Mouse (Mus musculus): ENCODE data around the gene Gga3. TPM values are rescaled to one million over a fixed set of nuclear protein-coding genes. Genes with fewer than 3 reads are reported as not detected.
A peak's percentile ranks its signal among the peaks of the same experiment; 100 is the strongest.

Gga3 gene
- polyA plus RNA-seq, 1 experiment from 2014 or later: 35.1 TPM

DNA sequence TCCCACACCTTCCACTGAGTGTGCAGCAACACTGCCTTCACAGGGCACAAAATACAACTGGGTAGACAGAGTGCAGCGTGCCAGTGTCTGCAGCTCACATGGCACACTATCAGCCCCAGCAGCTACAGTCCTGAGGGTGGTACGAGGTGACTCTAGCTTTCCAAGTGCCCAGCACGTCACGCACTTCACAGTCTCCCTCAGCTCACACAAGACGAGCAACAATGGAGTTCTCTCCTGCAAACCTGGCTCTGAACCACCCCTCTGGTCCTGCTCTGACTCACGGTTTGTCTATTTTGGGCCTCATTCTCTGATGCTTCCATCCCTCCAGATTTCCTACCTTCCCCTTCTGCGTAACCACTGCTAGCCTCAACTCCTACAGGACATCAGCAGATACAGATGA is 4.1 kb downstream of the Gga3 start:
- Histone ChIP-seq H3K36me3 (peaks cover 71% of the 10 kb centered on the region), H3K4me1 (replicated peaks) (peaks cover 27% of the 10 kb centered on the region), H3K27me3 (ENCODE audit: insufficient read depth, poor library complexity, severe bottlenecking) (no peaks in the 10 kb centered on the region), H3K9me3 (no peaks in the 10 kb centered on the region), H3K4me3 (no peak overlapping the region), H3K27ac (no peak overlapping the region)
- DNase-seq (ENCODE audit: low spot score): no peak
- WGBS: 94% methylated on average over 7 of the region's 7 CpGs

- peaks cover 85% of the 10 kb centered on the region for H3K36me3 ChIP-seq
- no peaks in the 10 kb centered on the region for H3K27me3 ChIP-seq (ENCODE audit: insufficient read depth, poor library complexity, severe bottlenecking)
- peaks cover 18% of the 10 kb centered on the region for H3K4me1 ChIP-seq (replicated peaks)
- no peak for DNase-seq (ENCODE audit: low spot score)
- WGBS: 96% methylated on average over 4 of the region's 4 CpGs
- no peak overlapping the region for H3K27ac ChIP-seq
- H3K4me3 ChIP-seq: no peak overlapping the region
- no peaks in the 10 kb centered on the region for H3K9me3 ChIP-seq
These were observed 5.5 kb downstream of the Gga3 start for GRCm38 (mm10) chr11:115598309-115598708.

DNA sequence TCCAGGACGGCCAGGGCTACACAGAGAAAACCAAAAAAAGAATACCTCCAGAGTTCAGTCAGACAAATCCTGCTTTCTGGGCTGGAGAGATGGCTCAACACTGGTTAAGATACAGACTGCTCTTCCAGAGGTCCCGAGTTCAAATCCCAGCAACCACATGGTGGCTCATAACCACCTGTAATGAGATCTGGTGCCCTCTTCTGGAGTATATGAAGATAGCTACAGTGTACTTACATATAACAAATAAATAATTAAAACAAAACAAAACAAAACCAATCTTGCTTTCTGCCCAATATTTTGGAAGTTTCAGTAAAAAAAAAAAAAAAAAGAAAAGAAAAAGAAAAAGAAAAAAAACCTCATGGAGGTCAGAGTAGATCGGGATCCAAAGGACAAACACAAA is 8.6 kb downstream of the Gga3 start:
- H3K4me1 ChIP-seq (replicated peaks): no peaks in the 10 kb centered on the region
- no peaks in the 10 kb centered on the region for H3K27me3 ChIP-seq (ENCODE audit: insufficient read depth, poor library complexity, severe bottlenecking)
- whole genome bisulfite sequencing: 96% methylated on average over 3 of the region's 3 CpGs
- H3K4me3 ChIP-seq: no peak overlapping the region
- H3K36me3 ChIP-seq: peaks cover 96% of the 10 kb centered on the region
- DNase-seq (ENCODE audit: low spot score): no peak
- H3K27ac ChIP-seq: no peak overlapping the region
- no peaks in the 10 kb centered on the region for H3K9me3 ChIP-seq

DNA sequence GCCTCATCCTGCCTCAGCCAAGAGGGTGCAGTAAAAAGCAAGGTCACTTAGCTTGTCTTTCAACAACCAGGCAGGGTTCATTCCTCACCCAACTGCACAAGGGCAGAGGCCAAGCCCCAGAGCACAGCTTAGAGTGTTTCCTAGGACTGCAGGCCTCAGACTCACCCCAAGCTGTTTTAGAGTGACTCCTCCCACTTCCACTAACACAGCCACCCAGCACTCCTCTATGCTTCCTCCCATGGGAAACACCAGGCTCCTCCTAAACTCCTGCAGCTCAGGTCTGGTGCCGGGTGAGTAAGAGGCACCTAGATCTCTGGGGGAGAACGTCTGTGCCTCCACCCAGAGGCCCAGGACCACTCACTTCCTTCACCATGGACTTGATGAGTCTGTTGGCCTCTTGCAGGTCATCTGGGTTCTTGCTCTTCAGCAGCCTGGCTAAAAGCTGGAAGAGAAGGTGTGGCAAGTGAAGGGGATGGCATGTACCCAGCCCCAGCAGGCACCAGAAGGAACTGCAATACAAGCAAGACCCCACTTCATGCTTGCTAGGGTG is 13.2 kb downstream of the Gga3 start:
- Histone ChIP-seq H3K27me3 (ENCODE audit: insufficient read depth, poor library complexity, severe bottlenecking) (no peaks in the 10 kb centered on the region), H3K4me1 (replicated peaks) (no peaks in the 10 kb centered on the region; the same call in 1 of the 2 replicates), H3K4me3 (no peak overlapping the region), H3K27ac (no peak overlapping the region), H3K36me3 (peaks cover 97% of the 10 kb centered on the region), H3K9me3 (no peaks in the 10 kb centered on the region)
- WGBS: 86% methylated on average over 2 of the region's 2 CpGs
- DNase-seq (ENCODE audit: low spot score): no peak

GRCm38 (mm10) chr11:115587984-115588383 is 15.9 kb downstream of the Gga3 start:
- H3K27ac ChIP-seq: no peak overlapping the region
- H3K27me3 ChIP-seq (ENCODE audit: insufficient read depth, poor library complexity, severe bottlenecking): no peaks in the 10 kb centered on the region
- no peaks in the 10 kb centered on the region for H3K9me3 ChIP-seq
- H3K4me3 ChIP-seq: no peak overlapping the region
- no peaks in the 10 kb centered on the region; the same call in 1 of the 2 replicates for H3K4me1 ChIP-seq (replicated peaks)
- WGBS: 80% methylated on average over 9 of the region's 9 CpGs
- H3K36me3 ChIP-seq: peaks cover 97% of the 10 kb centered on the region
- no peak for DNase-seq (ENCODE audit: low spot score)

GRCm38 (mm10) chr11:115586403-115586802 is 17.4 kb downstream of the Gga3 start:
- 92% methylated on average over 9 of the region's 9 CpGs for WGBS
- Histone ChIP-seq H3K27ac (no peak overlapping the region), H3K9me3 (no peaks in the 10 kb centered on the region), H3K36me3 (peaks cover 97% of the 10 kb centered on the region), H3K4me3 (no peak overlapping the region), H3K4me1 (replicated peaks) (no peaks in the 10 kb centered on the region; the same call in 1 of the 2 replicates), H3K27me3 (ENCODE audit: insufficient read depth, poor library complexity, severe bottlenecking) (no peaks in the 10 kb centered on the region)
- DNase-seq (ENCODE audit: low spot score): no peak

GRCm38 (mm10) chr11:115585573-115586100 is 18.2 kb downstream of the Gga3 start:
- H3K4me3 ChIP-seq: no peak overlapping the region
- no peak overlapping the region for H3K27ac ChIP-seq
- H3K36me3 ChIP-seq: peaks cover 97% of the 10 kb centered on the region
- no peaks in the 10 kb centered on the region for H3K27me3 ChIP-seq (ENCODE audit: insufficient read depth, poor library complexity, severe bottlenecking)
- no peak for DNase-seq (ENCODE audit: low spot score)
- 89% methylated on average over 7 of the region's 7 CpGs for WGBS
- H3K4me1 ChIP-seq (replicated peaks): no peaks in the 10 kb centered on the region; the same call in 1 of the 2 replicates
- H3K9me3 ChIP-seq: no peaks in the 10 kb centered on the region

GRCm38 (mm10) chr11:115584376-115585073 is 19.3 kb downstream of the Gga3 start:
- H3K27me3 ChIP-seq (ENCODE audit: insufficient read depth, poor library complexity, severe bottlenecking): no peaks in the 10 kb centered on the region
- WGBS: 90% methylated on average over 10 of the region's 10 CpGs
- no peaks in the 10 kb centered on the region for H3K9me3 ChIP-seq
- H3K4me1 ChIP-seq (replicated peaks): no peaks in the 10 kb centered on the region; the same call in 1 of the 2 replicates
- DNase-seq (ENCODE audit: low spot score): no peak
- no peak overlapping the region for H3K4me3 ChIP-seq
- no peak overlapping the region for H3K27ac ChIP-seq
- peaks cover 97% of the 10 kb centered on the region for H3K36me3 ChIP-seq

GRCm38 (mm10) chr11:115582913-115583606 is 20.8 kb downstream of the Gga3 start:
- Histone ChIP-seq H3K4me3 (no peak overlapping the region), H3K9me3 (no peaks in the 10 kb centered on the region), H3K27me3 (ENCODE audit: insufficient read depth, poor library complexity, severe bottlenecking) (no peaks in the 10 kb centered on the region), H3K36me3 (peaks cover 100% of the 10 kb centered on the region), H3K27ac (no peak overlapping the region), H3K4me1 (replicated peaks) (no peaks in the 10 kb centered on the region)
- 86% methylated on average over 10 of the region's 10 CpGs for WGBS
- no peak for DNase-seq (ENCODE audit: low spot score)

GRCm38 (mm10) chr11:115579080-115579479 is 24.8 kb downstream of the Gga3 start:
- Histone ChIP-seq H3K4me3 (no peak overlapping the region), H3K36me3 (peaks cover 83% of the 10 kb centered on the region)
- no peak for DNase-seq (ENCODE audit: low spot score)

DNA sequence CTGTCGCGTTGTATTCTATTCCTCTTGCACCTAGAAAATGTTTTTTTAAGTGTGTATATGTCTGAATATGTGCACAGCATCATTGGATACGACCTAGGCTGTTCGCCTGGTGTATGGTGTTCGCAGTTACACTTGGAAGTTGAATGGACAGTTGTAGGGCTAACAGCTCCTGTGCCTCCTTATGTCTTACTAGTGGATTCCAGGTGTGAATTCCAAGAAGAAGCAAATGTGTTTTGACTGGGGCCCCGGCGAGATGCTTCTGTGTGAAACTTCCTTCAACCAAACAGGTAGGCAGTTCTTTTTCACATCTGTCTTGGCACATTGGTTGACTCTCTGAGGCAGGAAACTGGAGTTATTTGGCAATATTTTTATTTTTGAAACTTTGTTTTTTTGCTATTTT is 38.9 kb downstream of the Gga3 start:
- H3K4me3 ChIP-seq: peak overlapping the region; percentile 93
- peaks cover 21% of the 10 kb centered on the region for H3K4me1 ChIP-seq (replicated peaks)
- no peaks in the 10 kb centered on the region for H3K27me3 ChIP-seq (ENCODE audit: insufficient read depth, poor library complexity, severe bottlenecking)
- peak overlapping the region; percentile 99 for H3K27ac ChIP-seq
- 21% methylated on average over 7 of the region's 7 CpGs for WGBS
- no peaks in the 10 kb centered on the region for H3K9me3 ChIP-seq
- H3K36me3 ChIP-seq: peaks cover 43% of the 10 kb centered on the region
- DNase-seq (ENCODE audit: low spot score): no peak

More at GRCm38 (mm10) chr11:115579080-115579479, 24.8 kb downstream of the Gga3 start:
- Histone ChIP-seq H3K27me3 (ENCODE audit: insufficient read depth, poor library complexity, severe bottlenecking) (no peaks in the 10 kb centered on the region), H3K27ac (no peak overlapping the region), H3K4me1 (replicated peaks) (no peaks in the 10 kb centered on the region), H3K9me3 (no peaks in the 10 kb centered on the region)

DNA sequence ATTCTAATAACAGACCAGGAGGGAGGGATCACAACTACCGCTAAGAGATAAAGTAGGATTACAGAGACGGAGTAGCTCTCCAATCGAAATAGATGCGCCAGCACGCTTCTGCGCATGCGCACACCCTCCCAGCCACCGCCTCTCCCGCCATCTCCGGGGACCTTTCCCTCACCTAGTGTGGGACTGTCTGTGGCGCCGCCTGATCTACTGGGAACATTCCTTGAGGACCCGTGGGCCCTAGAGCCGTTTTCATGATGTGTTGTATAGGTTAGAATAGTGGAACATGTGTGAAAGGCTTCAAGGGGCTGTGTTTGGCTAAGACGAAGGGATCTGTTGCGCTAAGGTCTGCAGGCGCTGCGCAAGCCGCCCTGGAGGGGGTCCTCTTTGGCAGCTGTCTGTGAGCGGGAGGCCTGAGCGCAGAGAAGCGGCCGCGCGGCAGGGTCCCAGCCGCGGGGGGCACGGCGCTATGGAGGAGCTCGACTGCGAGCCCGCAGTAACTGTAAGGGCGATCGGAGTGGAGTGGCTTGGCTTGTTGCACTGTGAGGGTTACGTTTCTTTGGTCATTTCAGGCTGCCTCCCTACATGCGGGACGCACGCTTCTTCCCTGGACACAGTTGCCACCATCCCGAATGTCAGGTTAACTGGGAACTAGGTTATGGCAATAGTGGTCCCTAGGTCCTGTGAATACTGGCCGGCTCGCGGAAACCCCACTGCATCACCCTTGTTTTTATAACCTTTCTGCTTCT is 39.6 kb downstream of the Gga3 start, which contains the start of gene Nup85:
Nup85 (plus strand) TSS at position 371 of the 746 bp plus-strand sequence.
- DNase-seq (ENCODE audit: low spot score): peak; percentile 97
- Histone ChIP-seq H3K4me3 (peak within 1 kb of the TSS; percentile 93), H3K27ac (peak within 1 kb of the TSS; percentile 99), H3K9me3 (no peaks in the 10 kb centered on the region), H3K36me3 (peaks cover 36% of the 10 kb centered on the region), H3K4me1 (replicated peaks) (peaks cover 21% of the 10 kb centered on the region), H3K27me3 (ENCODE audit: insufficient read depth, poor library complexity, severe bottlenecking) (no peaks in the 10 kb centered on the region)
- WGBS: under 1% methylated on average over 42 of the region's 42 CpGs
